Mouse (Mus musculus): ENCODE measurements around the gene Xpr1. TPM values are rescaled to one million over a fixed set of nuclear protein-coding genes. Genes with fewer than 3 reads are reported as not detected.

The Xpr1 gene
- polyA plus RNA-seq, 1 experiment from 2014 or later = 37.9 TPM

GRCm38 (mm10) chr1:155289411-155289810, 127.8 kb downstream of the Xpr1 start:
- Histone ChIP-seq H3K27me3 (replicated peaks; ENCODE audit: control insufficient read depth, insufficient read depth, low read length) (no peaks in the 10 kb centered on the region), H3K36me3 (ENCODE audit: control insufficient read depth, insufficient read depth, low read length) (peaks cover 50% of the 10 kb centered on the region), H3K4me1 (ENCODE audit: control insufficient read depth, insufficient read depth, low read length) (no peaks in the 10 kb centered on the region), H3K9me3 (replicated peaks; ENCODE audit: control insufficient read depth, low read length) (no peaks in the 10 kb centered on the region), H3K4me3 (ENCODE audit: low read depth, low read length) (no peak overlapping the region), H3K4me2 (ENCODE audit: low read length) (no peak overlapping the region), H3K9ac (ENCODE audit: low read length) (no peak overlapping the region), H3K27ac (ENCODE audit: low read depth, low read length) (no peak overlapping the region)
- ATAC-seq (no peak), DNase-seq (ENCODE audit: low spot score) (no peak)
- 100% methylated on average over 1 of the region's 1 CpGs for WGBS

GRCm38 (mm10) chr1:155288033-155288432, 129.2 kb downstream of the Xpr1 start:
- 88% methylated on average over 3 of the region's 3 CpGs for WGBS

GRCm38 (mm10) chr1:155283808-155284207, 133.4 kb downstream of the Xpr1 start:
- Histone ChIP-seq H3K36me3 (ENCODE audit: control insufficient read depth, insufficient read depth, low read length) (peaks cover 71% of the 10 kb centered on the region), H3K4me1 (ENCODE audit: control insufficient read depth, insufficient read depth, low read length) (no peaks in the 10 kb centered on the region), H3K27me3 (replicated peaks; ENCODE audit: control insufficient read depth, insufficient read depth, low read length) (no peaks in the 10 kb centered on the region), H3K4me3 (ENCODE audit: low read depth, low read length) (no peak overlapping the region), H3K9ac (ENCODE audit: low read length) (no peak overlapping the region), H3K9me3 (replicated peaks; ENCODE audit: control insufficient read depth, low read length) (no peaks in the 10 kb centered on the region), H3K4me2 (ENCODE audit: low read length) (no peak overlapping the region), H3K27ac (ENCODE audit: low read depth, low read length) (no peak overlapping the region)
- DNase-seq (ENCODE audit: low spot score) (no peak), ATAC-seq (no peak)
- WGBS = 92% methylated on average over 7 of the region's 7 CpGs

More at GRCm38 (mm10) chr1:155288033-155288432, 129.2 kb downstream of the Xpr1 start:
- Histone ChIP-seq H3K4me1 (ENCODE audit: control insufficient read depth, insufficient read depth, low read length) (no peaks in the 10 kb centered on the region), H3K27ac (ENCODE audit: low read depth, low read length) (no peak overlapping the region), H3K36me3 (ENCODE audit: control insufficient read depth, insufficient read depth, low read length) (peaks cover 57% of the 10 kb centered on the region), H3K9ac (ENCODE audit: low read length) (no peak overlapping the region), H3K9me3 (replicated peaks; ENCODE audit: control insufficient read depth, low read length) (no peaks in the 10 kb centered on the region), H3K4me2 (ENCODE audit: low read length) (no peak overlapping the region), H3K27me3 (replicated peaks; ENCODE audit: control insufficient read depth, insufficient read depth, low read length) (no peaks in the 10 kb centered on the region), H3K4me3 (ENCODE audit: low read depth, low read length) (no peak overlapping the region)
- DNase-seq (ENCODE audit: low spot score) (no peak), ATAC-seq (no peak)

GRCm38 (mm10) chr1:155281003-155281793, 136.0 kb downstream of the Xpr1 start:
- Histone ChIP-seq H3K27ac (ENCODE audit: low read depth, low read length) (no peak overlapping the region), H3K4me3 (ENCODE audit: low read depth, low read length) (no peak overlapping the region), H3K36me3 (ENCODE audit: control insufficient read depth, insufficient read depth, low read length) (peaks cover 56% of the 10 kb centered on the region), H3K27me3 (replicated peaks; ENCODE audit: control insufficient read depth, insufficient read depth, low read length) (no peaks in the 10 kb centered on the region), H3K9ac (ENCODE audit: low read length) (no peak overlapping the region; the same call in 1 of the 2 replicates), H3K4me2 (ENCODE audit: low read length) (no peak overlapping the region), H3K9me3 (replicated peaks; ENCODE audit: control insufficient read depth, low read length) (no peaks in the 10 kb centered on the region), H3K4me1 (ENCODE audit: control insufficient read depth, insufficient read depth, low read length) (no peaks in the 10 kb centered on the region)
- WGBS = 57% methylated on average over 18 of the region's 18 CpGs
- ATAC-seq = peak; percentile 86
- peak; percentile 93 for DNase-seq (ENCODE audit: low spot score)

GRCm38 (mm10) chr1:155280306-155280705, 136.9 kb downstream of the Xpr1 start:
- no peak overlapping the region for H3K4me2 ChIP-seq (ENCODE audit: low read length)
- H3K9me3 ChIP-seq (replicated peaks; ENCODE audit: control insufficient read depth, low read length) = no peaks in the 10 kb centered on the region
- H3K9ac ChIP-seq (ENCODE audit: low read length) = no peak overlapping the region
- peaks cover 49% of the 10 kb centered on the region for H3K36me3 ChIP-seq (ENCODE audit: control insufficient read depth, insufficient read depth, low read length)
- H3K4me1 ChIP-seq (ENCODE audit: control insufficient read depth, insufficient read depth, low read length) = no peaks in the 10 kb centered on the region
- ATAC-seq = no peak
- no peak for DNase-seq (ENCODE audit: low spot score)
- WGBS = 86% methylated on average over 10 of the region's 10 CpGs
- no peaks in the 10 kb centered on the region for H3K27me3 ChIP-seq (replicated peaks; ENCODE audit: control insufficient read depth, insufficient read depth, low read length)
- no peak overlapping the region for H3K27ac ChIP-seq (ENCODE audit: low read depth, low read length)
- no peak overlapping the region for H3K4me3 ChIP-seq (ENCODE audit: low read depth, low read length)

GRCm38 (mm10) chr1:155276381-155277033, 140.7 kb downstream of the Xpr1 start:
- Histone ChIP-seq H3K4me1 (ENCODE audit: control insufficient read depth, insufficient read depth, low read length) (no peaks in the 10 kb centered on the region), H3K4me3 (ENCODE audit: low read depth, low read length) (no peak overlapping the region), H3K9me3 (replicated peaks; ENCODE audit: control insufficient read depth, low read length) (no peaks in the 10 kb centered on the region), H3K36me3 (ENCODE audit: control insufficient read depth, insufficient read depth, low read length) (peaks cover 30% of the 10 kb centered on the region; the same call in 1 of the 2 replicates), H3K27me3 (replicated peaks; ENCODE audit: control insufficient read depth, insufficient read depth, low read length) (no peaks in the 10 kb centered on the region), H3K4me2 (ENCODE audit: low read length) (no peak overlapping the region), H3K27ac (ENCODE audit: low read depth, low read length) (no peak overlapping the region), H3K9ac (ENCODE audit: low read length) (no peak overlapping the region)
- no peak for ATAC-seq
- WGBS = 84% methylated on average over 13 of the region's 13 CpGs
- no peak for DNase-seq (ENCODE audit: low spot score)

- H3K4me1 ChIP-seq (ENCODE audit: control insufficient read depth, insufficient read depth, low read length) = no peaks in the 10 kb centered on the region
- no peak for ATAC-seq
- WGBS = 91% methylated on average over 4 of the region's 4 CpGs
Observed at GRCm38 (mm10) chr1:155275793-155276192, 141.4 kb downstream of the Xpr1 start.

GRCm38 (mm10) chr1:155274976-155275375, 142.2 kb downstream of the Xpr1 start:
- WGBS = 87% methylated on average over 3 of the region's 3 CpGs
- H3K27ac ChIP-seq (ENCODE audit: low read depth, low read length) = no peak overlapping the region
- H3K27me3 ChIP-seq (replicated peaks; ENCODE audit: control insufficient read depth, insufficient read depth, low read length) = no peaks in the 10 kb centered on the region
- H3K4me3 ChIP-seq (ENCODE audit: low read depth, low read length) = no peak overlapping the region
- H3K9me3 ChIP-seq (replicated peaks; ENCODE audit: control insufficient read depth, low read length) = no peaks in the 10 kb centered on the region
- H3K9ac ChIP-seq (ENCODE audit: low read length) = no peak overlapping the region
- peaks cover 18% of the 10 kb centered on the region; the same call in 1 of the 2 replicates for H3K36me3 ChIP-seq (ENCODE audit: control insufficient read depth, insufficient read depth, low read length)
- H3K4me1 ChIP-seq (ENCODE audit: control insufficient read depth, insufficient read depth, low read length) = no peaks in the 10 kb centered on the region
- DNase-seq (ENCODE audit: low spot score) = no peak
- H3K4me2 ChIP-seq (ENCODE audit: low read length) = no peak overlapping the region
- no peak for ATAC-seq

More at GRCm38 (mm10) chr1:155275793-155276192, 141.4 kb downstream of the Xpr1 start:
- Histone ChIP-seq H3K27ac (ENCODE audit: low read depth, low read length) (no peak overlapping the region), H3K4me2 (ENCODE audit: low read length) (no peak overlapping the region), H3K4me3 (ENCODE audit: low read depth, low read length) (no peak overlapping the region), H3K36me3 (ENCODE audit: control insufficient read depth, insufficient read depth, low read length) (peaks cover 25% of the 10 kb centered on the region; the same call in 1 of the 2 replicates), H3K9ac (ENCODE audit: low read length) (no peak overlapping the region), H3K27me3 (replicated peaks; ENCODE audit: control insufficient read depth, insufficient read depth, low read length) (no peaks in the 10 kb centered on the region), H3K9me3 (replicated peaks; ENCODE audit: control insufficient read depth, low read length) (no peaks in the 10 kb centered on the region)
- no peak for DNase-seq (ENCODE audit: low spot score)

- no peaks in the 10 kb centered on the region for H3K9me3 ChIP-seq (replicated peaks; ENCODE audit: control insufficient read depth, low read length)
- no peak overlapping the region for H3K4me3 ChIP-seq (ENCODE audit: low read depth, low read length)
- no peak overlapping the region for H3K4me2 ChIP-seq (ENCODE audit: low read length)
- H3K9ac ChIP-seq (ENCODE audit: low read length) = no peak overlapping the region
- H3K4me1 ChIP-seq (ENCODE audit: control insufficient read depth, insufficient read depth, low read length) = no peaks in the 10 kb centered on the region
- H3K27me3 ChIP-seq (replicated peaks; ENCODE audit: control insufficient read depth, insufficient read depth, low read length) = no peaks in the 10 kb centered on the region
- DNase-seq (ENCODE audit: low spot score) (no peak), ATAC-seq (no peak)
- H3K27ac ChIP-seq (ENCODE audit: low read depth, low read length) = no peak overlapping the region
- peaks cover 3% of the 10 kb centered on the region; the same call in 1 of the 2 replicates for H3K36me3 ChIP-seq (ENCODE audit: control insufficient read depth, insufficient read depth, low read length)
- 92% methylated on average over 4 of the region's 4 CpGs for WGBS
Observed at GRCm38 (mm10) chr1:155272953-155273352, 144.3 kb downstream of the Xpr1 start.

Measured in forebrain, embryonic 14.5 days (tissue).